Mouse (Mus musculus): Measurements from ENCODE around the gene Tax1bp3. TPM values are rescaled to one million over a fixed set of nuclear protein-coding genes. Genes with fewer than 3 reads are reported as not detected.

Gene Tax1bp3
- total and polyA plus RNA-seq, 3 experiments = 2.6 to 3.3 (median 2.8) TPM

- TF ChIP-seq USF1 (IDR thresholded peaks at IDR 0.05; ENCODE audit: low read depth, low read length) = no peak
Measured at GRCm38 (mm10) chr11:73176608-73177508, at the start of gene Tax1bp3, which contains the start of gene Emc6 (continued).

GRCm38 (mm10) chr11:73131020-73131419, 45.9 kb upstream of the Tax1bp3 start:
- in situ Hi-C loops (cut with MboI; ENCODE audit: low pct_ligation_motif_present, low pct_unique_long_range_greater_than_20kb, low sequenced_read_pairs) (loop anchor here (10.0 to 25.0 kb wide), 2 partner anchors 154 to 1231 kb away; partner anchors contain the start of genes Olfr411 and Olfr412), dilution Hi-C loops (cut with MboI; ENCODE audit: extremely low pct_ligation_motif_present, extremely low pct_unique_long_range_greater_than_20kb, low sequenced_read_pairs) (no loop called here)
- H3K9ac ChIP-seq (ENCODE audit: insufficient read depth, low read depth) = no peak overlapping the region
- no peak overlapping the region for H3K4me3 ChIP-seq (replicated peaks in 1 of 3; ENCODE audit: low read depth in 2 of 3, low read length in 2 of 3, poor library complexity in 1 of 3)
- peaks cover 8 to 75% of the 10 kb centered on the region in 2 experiments for H3K36me3 ChIP-seq (replicated peaks in 1 of 2; ENCODE audit: control insufficient read depth in 1 of 2, insufficient read depth in 1 of 2, low read length in 1 of 2)
- no peaks in the 10 kb centered on the region for H3K27me3 ChIP-seq (replicated peaks)
- TF ChIP-seq RCOR1 (conservative IDR thresholded peaks at IDR 0.05; ENCODE audit: low read depth, low read length) (no peak), JUND (conservative IDR thresholded peaks at IDR 0.05; ENCODE audit: low read depth, low read length) (no peak), RAD21 (IDR thresholded peaks at IDR 0.05; ENCODE audit: low read depth, low read length) (peak; percentile 69), HCFC1 (IDR thresholded peaks at IDR 0.05; ENCODE audit: low read depth, low read length) (no peak), JUN (IDR thresholded peaks at IDR 0.05; ENCODE audit: insufficient read depth, low read depth, low read length) (no peak), MXI1 (IDR thresholded peaks at IDR 0.05; ENCODE audit: low read depth, low read length) (0 out of 2 replicates have a peak, but pooled peaks have one; percentile 28), CTCF (conservative IDR thresholded peaks at IDR 0.05 in 1 of 2, IDR thresholded peaks at IDR 0.05 in 1 of 2; ENCODE audit: low read depth in 2 of 2, low read length in 2 of 2) (peak; percentile 28 to 80; a peak in 3 of 4 replicates), SMC3 (IDR thresholded peaks at IDR 0.05; ENCODE audit: low read depth, low read length) (peak; percentile 64), KAT2A (IDR thresholded peaks at IDR 0.05; ENCODE audit: insufficient replicate concordance, low read length) (no peak), ELF1 (IDR thresholded peaks at IDR 0.05; ENCODE audit: low read depth, low read length) (0 out of 2 replicates have a peak, but pooled peaks have one; percentile 8), PAX5 (IDR thresholded peaks at IDR 0.05; ENCODE audit: low read length) (no peak), NRF1 (IDR thresholded peaks at IDR 0.05; ENCODE audit: low read depth, low read length) (no peak), CHD1 (IDR thresholded peaks at IDR 0.05; ENCODE audit: low read depth, low read length) (no peak), MAFK (IDR thresholded peaks at IDR 0.05; ENCODE audit: insufficient replicate concordance, low read length) (peak; percentile 57; the same call in 1 of the 2 replicates), TCF12 (IDR thresholded peaks at IDR 0.05; ENCODE audit: low read depth, low read length) (no peak), USF2 (conservative IDR thresholded peaks at IDR 0.05; ENCODE audit: low read depth, low read length) (no peak), SIN3A (IDR thresholded peaks at IDR 0.05; ENCODE audit: low read length) (0 out of 2 replicates have a peak, but pooled peaks have one; percentile 31)
- no peak overlapping the region for H3K27ac ChIP-seq (ENCODE audit: insufficient read depth, low read depth)
- no peaks in the 10 kb centered on the region for H3K9me3 ChIP-seq (replicated peaks; ENCODE audit: low read length)
- no peak overlapping the region for H3K4me2 ChIP-seq (ENCODE audit: insufficient read depth, low read depth, poor library complexity, severe bottlenecking)
- peak; percentile 54 for DNase-seq (ENCODE audit: extremely low read depth)
- peaks cover 17 to 76% of the 10 kb centered on the region in 2 experiments for H3K4me1 ChIP-seq (ENCODE audit: control insufficient read depth in 1 of 2, insufficient read depth in 2 of 2)
- H3K79me2 ChIP-seq (replicated peaks; ENCODE audit: control insufficient read depth, extremely low read depth, insufficient read depth, poor library complexity, severe bottlenecking) = peaks cover 40% of the 10 kb centered on the region
